13 mouse cellular contexts compared by ENCODE assay signal in the genomic region with DNA sequence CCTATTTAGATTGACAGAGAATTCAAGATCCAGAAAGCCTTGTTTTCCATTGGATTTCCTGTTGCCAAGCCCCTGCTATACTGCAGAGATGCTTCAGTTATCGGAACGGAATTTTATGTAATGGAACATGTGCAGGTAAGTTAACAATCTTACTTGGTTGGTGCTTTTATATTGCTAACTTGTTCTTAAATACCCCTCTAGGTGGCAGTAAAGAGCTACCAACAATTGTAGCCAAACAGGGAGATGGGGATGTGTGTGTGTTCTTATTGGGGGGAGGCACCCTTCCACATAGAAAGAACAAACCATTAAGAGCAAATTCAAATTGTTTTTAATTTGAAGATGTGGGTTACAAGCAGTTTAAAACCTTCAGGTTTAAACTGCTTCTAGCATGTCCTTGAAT. TPM values are rescaled to one million over a fixed set of nuclear protein-coding genes. Genes with fewer than 3 reads are reported as not detected.
DNase-seq lines count a peak whose midpoint lies in the region; ATAC-seq and TF ChIP-seq lines count a peak whose summit lies in the region.
"Had no signal": no experiment of that assay in that cellular context is flagged by ENCODE, and none has a peak within 500 bp of the region (broad histone marks: within the 10 kb centered on the region; RNA-seq: fewer than 3 reads in every experiment).

No protein-coding gene starts in this region.

- no peaks in the 10 kb centered on the region for H3K36me3 ChIP-seq in lung, embryonic 14.5 days (ENCODE audit: insufficient read depth)
- H3K36me3 ChIP-seq: forebrain, embryonic 10.5 days; hindbrain, embryonic 15.5 days had no signal

- no peak for ATAC-seq in lung, embryonic 14.5 days (ENCODE audit: insufficient read depth)

- no peaks in the 10 kb centered on the region for H3K27me3 ChIP-seq in lung, embryonic 14.5 days (ENCODE audit: insufficient read depth, low read length)
- H3K27me3 ChIP-seq: hindbrain, embryonic 15.5 days had no signal

- no peak overlapping the region for H3K4me3 ChIP-seq in lung, embryonic 14.5 days (ENCODE audit: low read depth, low read length)
- H3K4me3 ChIP-seq: forebrain, embryonic 10.5 days; hindbrain, embryonic 15.5 days had no signal

- no peak overlapping the region for H3K4me2 ChIP-seq in lung, embryonic 14.5 days
- H3K4me2 ChIP-seq: hindbrain, embryonic 15.5 days had no signal

- H3K9me3 ChIP-seq in lung, embryonic 14.5 days (ENCODE audit: low read depth, low read length): no peaks in the 10 kb centered on the region
- H3K9me3 ChIP-seq: forebrain, embryonic 10.5 days; hindbrain, embryonic 15.5 days had no signal

- H3K27ac ChIP-seq in lung, embryonic 14.5 days (ENCODE audit: low read depth): no peak overlapping the region
- H3K27ac ChIP-seq: forebrain, embryonic 10.5 days; hindbrain, embryonic 15.5 days; macrophage had no signal

- peak; percentile 5 for DNase-seq in gastrocnemius, adult 18-20 months (ENCODE audit: low spot score)
- no peak for DNase-seq in gastrocnemius, postnatal 4 days (ENCODE audit: low spot score in 2 of 2)
- peak; percentile 57 for DNase-seq in lung, embryonic 14.5 days
- DNase-seq in lung, postnatal 36 days: no peak
- DNase-seq in c-Kit-positive CD71-positive TER-119-negative erythroid progenitor cells, embryonic 14.5 days (ENCODE audit: low read depth): peak; percentile 17
- DNase-seq in retina, adult 2 months (ENCODE audit: low read depth, low spot score): peak; percentile 9
- no peak for DNase-seq in adrenal gland, postnatal 14 days
- DNase-seq in adrenal gland, postnatal 10 days: no peak
- DNase-seq: cerebellum, adult 11-12 months had no signal

- no peaks in the 10 kb centered on the region for H3K4me1 ChIP-seq in lung, embryonic 14.5 days (ENCODE audit: insufficient read depth)
- H3K4me1 ChIP-seq: forebrain, embryonic 10.5 days; hindbrain, embryonic 15.5 days had no signal

- H3K9ac ChIP-seq in lung, embryonic 14.5 days: no peak overlapping the region
- H3K9ac ChIP-seq: hindbrain, embryonic 15.5 days had no signal

- TF ChIP-seq CTCF in lung, embryonic 14.5 days (IDR thresholded peaks at IDR 0.05; ENCODE audit: low read depth): peak; percentile 59

- WGBS in lung, embryonic 14.5 days: 69% methylated on average over 2 of the region's 2 CpGs

RNA-seq across cellular contexts. Expression of a gene that starts 12.6 kb away (rescaled TPM):
- 10 to 100 TPM; 48.3 to 51.8 TPM for total RNA-seq in gastrocnemius, adult 18-20 months (2021)
- total RNA-seq in gastrocnemius, postnatal 4 days (2021): 10 to 100 TPM; 11.2 to 16.5 TPM
- 8.1 and 9.4 TPM in 2 replicates for polyA plus RNA-seq in lung, embryonic 14.5 days (2014; fragmentation: Nextera tagmentation; extraction: Ambion mirVana)
- total RNA-seq in adrenal gland, postnatal 14 days (2021): 102 and 121 TPM in 2 replicates
- 100 to 1,000 TPM; 121 to 130 TPM for total RNA-seq in adrenal gland, postnatal 10 days (2021)

RNA-seq across cellular contexts. Expression of a gene that starts 12.9 kb away (rescaled TPM):
- 10 to 100 TPM; 10.2 to 12.8 TPM for total RNA-seq in gastrocnemius, adult 18-20 months (2021)
- 10 to 100 TPM; 28.7 to 30.6 TPM for total RNA-seq in gastrocnemius, postnatal 4 days (2021)
- polyA plus RNA-seq in lung, embryonic 14.5 days (2014; fragmentation: Nextera tagmentation; extraction: Ambion mirVana): 54.5 and 56.2 TPM in 2 replicates
- 32.9 and 36.5 TPM in 2 replicates for total RNA-seq in adrenal gland, postnatal 14 days (2021)
- 10 to 100 TPM; 29.5 to 29.7 TPM for total RNA-seq in adrenal gland, postnatal 10 days (2021)

RNA-seq across cellular contexts. Expression of a gene that starts 35.3 kb away (rescaled TPM):
- not detected for total RNA-seq in gastrocnemius, adult 18-20 months (2021)
- total RNA-seq in gastrocnemius, postnatal 4 days (2021): not detected
- not detected in 2 replicates for polyA plus RNA-seq in lung, embryonic 14.5 days (2014; fragmentation: Nextera tagmentation; extraction: Ambion mirVana)
- not detected in 2 replicates for total RNA-seq in adrenal gland, postnatal 14 days (2021)
- not detected for total RNA-seq in adrenal gland, postnatal 10 days (2021)
- polyA plus RNA-seq: forebrain, embryonic 10.5 days; hindbrain, embryonic 15.5 days; macrophage; testis, adult 2 months had no signal

RNA-seq across cellular contexts. Expression of a gene that starts 50.9 kb away (rescaled TPM):
- total RNA-seq in gastrocnemius, adult 18-20 months (2021): under 1 TPM; 0.21 to 0.32 TPM
- total RNA-seq in gastrocnemius, postnatal 4 days (2021): 1 to 10 TPM; 2.6 to 3.0 TPM
- polyA plus RNA-seq in lung, embryonic 14.5 days (2014; fragmentation: Nextera tagmentation; extraction: Ambion mirVana): 0.37 and 0.39 TPM in 2 replicates
- 0.33 and 1.6 TPM in 2 replicates for total RNA-seq in adrenal gland, postnatal 14 days (2021)
- 1 to 10 TPM; 1.6 to 2.0 TPM for total RNA-seq in adrenal gland, postnatal 10 days (2021)
- polyA plus RNA-seq: macrophage had no signal

Comparison
In these comparisons a context has a peak if more than half of its experiments do, and no peak if none do; other contexts are left out.
1. DNase-seq: peak in gastrocnemius, adult 18-20 months (single experiment), lung, embryonic 14.5 days (single experiment), c-Kit-positive CD71-positive TER-119-negative erythroid progenitor cells, embryonic 14.5 days (single experiment) and retina, adult 2 months (single experiment); none in gastrocnemius, postnatal 4 days (0 of 2), lung, postnatal 36 days (single experiment), adrenal gland, postnatal 14 days (single experiment) and adrenal gland, postnatal 10 days (single experiment).